Mouse (Mus musculus) liver (tissue): Measurements from ENCODE around the gene Ccser2.
"Not testable (repeated sequence)": the region's sequence is repeated elsewhere in the genome, so short reads cannot be mapped to it uniquely, and the experiment has no call there.

Experiments
- DNase-seq: peaks from one replicate; pipeline ENCODE4 v3.0.0-alpha.2; 2020; ENCODE audit warnings: mixed read lengths

Ccser2 gene

DNA sequence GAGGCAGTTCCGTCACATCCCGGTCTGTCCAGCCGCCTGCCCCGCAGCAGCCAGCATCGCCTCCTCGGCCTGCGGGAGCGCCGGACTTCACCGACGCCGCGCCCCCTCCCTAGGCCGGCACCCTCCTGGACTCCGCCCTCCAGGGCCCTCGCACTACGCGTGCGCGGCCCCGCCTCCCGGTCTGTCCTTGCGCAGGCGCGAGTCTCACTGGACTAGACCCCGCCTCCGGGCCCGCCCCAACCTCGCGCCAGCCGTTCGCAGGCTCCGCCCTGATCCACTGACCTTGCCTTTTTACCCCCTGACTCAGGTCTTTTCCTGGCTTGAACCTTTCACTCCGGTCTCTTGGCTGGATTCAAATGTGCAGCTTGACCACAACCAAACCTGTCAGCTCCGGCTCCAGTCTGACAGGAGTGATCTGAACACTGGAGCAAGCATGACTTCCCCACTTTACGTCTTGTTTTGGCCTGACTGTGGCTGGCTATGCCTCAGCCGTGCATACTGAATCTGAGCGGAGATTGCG lies at the start of gene Ccser2:
Gene Ccser2, minus strand, starts transcription at position 150 of the 520 bp plus-strand sequence.
- peak; percentile 98 for DNase-seq

DNA sequence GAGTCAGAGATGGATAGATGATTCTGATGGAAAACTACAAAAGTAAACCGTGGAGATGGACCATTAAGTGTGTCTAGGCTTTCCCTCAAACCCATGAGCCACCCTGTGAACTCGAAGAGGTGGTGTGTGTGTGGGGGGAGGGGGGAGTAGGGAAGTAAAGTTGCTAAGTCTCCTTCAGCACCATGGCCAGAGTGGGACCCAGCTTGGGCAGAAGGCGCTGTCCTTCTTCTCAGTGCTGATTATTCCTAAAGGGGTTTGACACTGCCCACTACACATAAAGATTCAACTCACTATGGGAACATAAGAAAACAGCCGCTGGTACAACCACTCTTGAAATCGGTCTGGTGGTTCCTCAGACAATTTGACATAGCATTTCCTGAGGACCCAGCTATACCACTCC lies 47.3 kb upstream of the Ccser2 start:
- peak; percentile 15 for DNase-seq

DNA sequence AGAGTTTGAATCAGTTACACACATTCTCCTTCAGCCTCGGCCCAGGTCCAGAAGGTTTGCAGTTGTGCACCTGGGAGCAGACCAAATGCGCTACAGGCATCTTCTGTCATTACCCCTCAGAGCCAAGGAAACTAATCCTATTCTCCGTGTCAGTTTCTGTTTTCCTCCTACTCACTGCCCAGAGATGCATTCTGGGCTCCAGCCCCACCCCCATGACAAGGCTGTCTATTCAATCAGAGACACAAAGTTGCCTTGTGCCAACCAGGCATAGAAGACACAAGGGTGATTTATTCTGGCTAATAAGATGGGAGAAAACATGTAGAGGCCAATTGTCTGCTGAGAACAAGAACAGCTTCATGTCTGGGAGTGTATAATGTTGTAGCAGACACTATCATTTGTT lies 45.1 kb upstream of the Ccser2 start:
- no peak for DNase-seq

DNA sequence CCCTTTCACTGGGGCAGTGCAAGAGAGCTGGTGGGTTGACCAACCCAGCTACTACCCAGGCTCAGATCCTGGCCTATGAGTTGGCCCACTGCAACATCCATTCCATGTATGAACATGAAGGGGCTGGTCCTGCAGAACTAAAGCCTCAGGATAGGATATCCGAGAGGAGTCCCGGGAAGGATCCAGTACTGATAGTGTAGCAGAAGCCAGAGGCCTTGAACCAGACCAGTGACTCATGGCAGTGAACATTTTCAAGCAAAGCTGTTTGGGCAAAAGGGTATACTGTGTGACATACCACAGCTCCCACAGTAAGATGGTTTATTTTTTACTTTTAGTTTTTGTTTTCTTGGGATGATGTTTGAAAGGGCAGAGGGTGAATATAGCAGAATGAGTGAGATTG lies 41.1 kb upstream of the Ccser2 start:
- no peak for DNase-seq

DNA sequence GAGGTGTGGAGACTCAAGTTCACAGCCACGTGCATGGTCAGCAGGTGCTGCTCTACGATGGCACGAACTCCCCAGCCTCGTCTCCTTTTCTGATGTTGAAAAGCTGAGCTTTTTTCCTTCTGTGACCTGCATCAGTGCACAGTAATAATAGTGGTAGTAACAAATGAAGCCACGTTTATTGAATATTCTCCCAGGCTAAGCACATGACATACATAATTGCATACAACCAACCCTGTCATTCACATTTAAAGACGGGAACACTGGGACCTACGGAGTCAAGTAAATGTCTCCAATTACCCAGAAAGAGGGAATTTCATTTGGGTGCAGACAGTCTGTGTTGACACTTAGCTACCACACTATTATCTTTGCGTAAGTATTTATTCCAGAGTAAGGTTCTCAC lies 37.9 kb upstream of the Ccser2 start:
- DNase-seq, result no peak

DNA sequence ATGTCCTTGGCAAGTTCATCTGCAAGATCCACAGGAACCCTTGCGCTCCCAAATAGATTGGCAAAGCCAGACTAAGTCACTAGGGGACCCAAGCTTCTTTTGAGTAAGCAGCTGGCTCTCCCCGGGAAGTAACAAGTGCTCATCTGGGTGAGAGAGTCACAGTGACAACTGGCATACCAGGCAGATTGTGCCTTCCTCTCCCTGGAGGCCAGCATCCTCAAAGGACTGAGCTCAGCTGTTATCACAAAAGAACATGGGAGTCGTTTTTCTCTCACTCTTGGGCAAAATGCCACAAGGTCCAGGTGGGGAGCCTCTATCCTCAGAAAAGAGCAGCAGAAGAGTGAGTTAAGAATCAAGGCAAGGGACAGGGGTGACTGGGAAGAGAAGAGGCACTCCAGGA lies 37.3 kb upstream of the Ccser2 start:
- DNase-seq, result no peak

DNA sequence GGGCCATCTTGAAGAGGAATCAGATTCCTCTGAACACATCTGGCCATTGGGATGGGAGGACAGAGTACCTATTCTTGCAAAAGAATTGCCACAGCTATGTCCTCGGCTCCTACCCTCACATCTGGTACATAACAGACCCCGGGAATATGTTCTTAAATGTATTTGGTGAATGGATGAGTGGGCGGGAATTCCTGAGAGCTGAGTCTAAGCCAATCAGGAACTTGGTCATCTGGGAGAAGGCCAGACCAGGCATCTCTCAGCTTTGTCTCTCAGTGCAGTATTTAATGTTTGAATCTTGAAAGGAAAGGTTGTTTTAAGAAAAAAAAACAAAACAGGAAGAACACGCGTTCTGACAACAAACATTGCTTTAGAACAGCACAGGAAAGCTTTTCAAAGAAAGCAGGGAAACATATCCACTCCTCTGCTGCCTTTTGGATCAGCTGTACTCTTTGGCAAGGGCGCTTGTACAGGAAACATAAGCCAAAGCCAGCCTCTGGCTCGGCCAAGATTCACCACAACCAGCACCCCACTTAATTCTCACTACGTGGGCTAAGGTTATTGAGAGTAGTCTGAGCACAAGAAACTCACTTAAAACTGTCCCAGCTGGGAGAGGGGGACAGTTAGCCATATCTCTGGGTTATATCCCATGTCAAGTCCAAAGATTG lies 35.0 kb upstream of the Ccser2 start:
- DNase-seq, result no peak

DNA sequence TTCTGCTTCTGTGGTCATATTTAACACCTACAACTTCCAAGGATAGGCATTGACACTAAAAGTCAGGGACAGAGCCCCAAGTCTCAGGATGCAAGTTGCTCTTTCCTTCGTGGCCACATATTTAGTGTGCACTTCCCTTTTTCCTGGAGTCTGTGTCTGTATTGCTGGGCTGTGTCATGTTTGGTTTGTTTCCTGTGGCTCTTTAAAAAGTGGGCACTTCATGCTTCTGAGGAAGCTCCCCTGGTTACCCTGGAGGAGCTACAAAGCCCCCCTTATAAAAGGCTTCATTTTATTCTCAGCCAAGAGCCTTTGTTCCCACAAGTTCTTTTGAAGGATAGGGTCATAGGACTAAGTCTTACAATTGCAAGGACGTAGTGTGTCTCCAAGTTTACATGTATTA lies 34.3 kb upstream of the Ccser2 start:
- no peak for DNase-seq

DNA sequence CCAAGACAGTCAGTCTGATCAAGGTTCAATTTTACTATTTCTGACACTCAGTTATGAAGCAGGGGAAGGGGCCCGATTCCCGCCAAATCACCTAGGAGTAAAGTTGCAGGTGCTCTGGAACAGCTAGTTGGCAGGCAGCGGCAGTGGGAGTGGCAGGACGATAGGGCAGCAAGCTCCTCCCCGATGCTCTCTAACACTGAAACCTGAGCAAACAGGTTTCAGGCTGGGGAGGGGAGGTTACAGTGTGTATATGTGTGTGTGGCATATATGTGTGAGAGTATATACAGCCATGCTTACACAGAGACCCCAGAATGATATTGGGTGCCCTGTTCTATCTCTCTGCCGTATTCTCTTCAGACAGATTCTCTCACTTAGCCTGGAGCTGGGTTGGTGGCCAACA lies 32.2 kb upstream of the Ccser2 start:
- not testable (repeated sequence) for DNase-seq

DNA sequence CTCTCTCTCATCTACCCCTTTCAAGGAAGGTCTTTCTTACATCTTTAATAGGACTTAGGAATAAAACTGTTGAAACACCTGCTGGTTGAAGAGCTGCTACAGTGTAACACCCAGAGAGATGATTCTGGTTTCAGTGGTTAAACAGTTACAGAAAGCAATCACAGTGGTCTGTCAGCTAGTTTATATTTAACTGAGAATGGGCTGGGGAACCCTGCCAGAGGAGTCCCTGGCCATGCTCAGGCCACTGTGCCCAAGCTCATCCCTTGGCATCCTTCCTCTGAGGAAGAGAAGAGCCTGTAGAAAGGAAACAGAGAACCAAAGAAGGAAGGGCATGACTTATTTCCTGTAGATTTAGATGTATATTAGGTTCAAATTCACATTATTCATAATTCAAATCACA lies 21.2 kb upstream of the Ccser2 start:
- DNase-seq, result no peak

DNA sequence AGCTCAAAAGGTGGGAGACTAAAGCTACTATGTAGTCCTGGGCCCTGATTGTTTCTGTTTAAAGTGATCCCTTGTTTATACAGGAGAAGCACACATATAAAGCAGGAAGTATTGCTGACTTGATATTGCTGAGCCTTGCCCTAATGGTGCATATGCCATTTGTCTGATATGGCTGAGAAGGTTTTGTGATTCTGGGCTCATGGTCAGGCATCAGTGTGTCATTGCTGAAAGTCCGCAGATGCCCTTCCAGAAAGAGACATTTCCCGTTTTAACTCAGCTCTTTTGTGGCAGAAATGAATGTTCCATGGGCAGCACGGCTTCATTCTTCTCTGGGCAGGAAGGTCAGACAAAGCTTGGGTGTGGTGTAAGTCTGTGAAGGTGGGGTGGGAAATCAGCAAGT lies 17.1 kb upstream of the Ccser2 start:
- no peak for DNase-seq

DNA sequence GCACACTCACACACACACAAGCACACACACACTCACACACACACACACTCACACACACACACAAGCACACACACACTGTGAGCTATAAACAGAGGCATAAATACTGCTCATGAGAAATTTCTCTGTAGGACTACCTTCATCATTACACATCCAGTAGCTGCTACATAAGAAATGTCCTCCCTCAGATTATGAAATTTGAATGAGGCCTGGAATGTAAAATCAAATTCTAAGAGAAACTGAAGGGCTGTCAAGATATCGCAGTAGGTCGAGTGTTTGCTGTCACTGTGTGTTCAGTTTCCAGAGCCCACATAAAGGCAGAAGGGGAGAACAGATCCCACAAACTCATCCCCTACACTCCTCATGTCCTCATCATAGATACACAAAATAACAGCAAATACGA lies 6.4 kb upstream of the Ccser2 start:
- DNase-seq, result no peak

DNA sequence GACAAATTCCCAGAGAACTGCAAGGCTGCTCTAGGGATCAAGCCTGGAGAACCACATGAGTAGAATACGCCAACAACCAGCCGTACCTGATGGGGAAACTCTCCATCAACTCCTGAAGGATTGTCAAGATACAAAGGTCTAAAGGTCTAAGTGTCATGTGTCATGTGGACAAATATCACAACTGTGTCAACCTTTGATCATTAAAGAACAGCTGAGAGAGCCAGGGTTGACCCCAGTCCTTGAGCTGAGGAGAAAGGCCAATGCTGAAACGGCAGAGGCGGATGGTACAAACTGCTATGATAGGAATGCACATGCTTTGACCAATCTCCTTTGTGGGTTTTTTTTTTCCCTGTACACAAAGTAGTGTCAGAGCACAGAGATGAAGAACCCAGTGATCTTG lies 2.6 kb upstream of the Ccser2 start:
- no peak for DNase-seq

DNA sequence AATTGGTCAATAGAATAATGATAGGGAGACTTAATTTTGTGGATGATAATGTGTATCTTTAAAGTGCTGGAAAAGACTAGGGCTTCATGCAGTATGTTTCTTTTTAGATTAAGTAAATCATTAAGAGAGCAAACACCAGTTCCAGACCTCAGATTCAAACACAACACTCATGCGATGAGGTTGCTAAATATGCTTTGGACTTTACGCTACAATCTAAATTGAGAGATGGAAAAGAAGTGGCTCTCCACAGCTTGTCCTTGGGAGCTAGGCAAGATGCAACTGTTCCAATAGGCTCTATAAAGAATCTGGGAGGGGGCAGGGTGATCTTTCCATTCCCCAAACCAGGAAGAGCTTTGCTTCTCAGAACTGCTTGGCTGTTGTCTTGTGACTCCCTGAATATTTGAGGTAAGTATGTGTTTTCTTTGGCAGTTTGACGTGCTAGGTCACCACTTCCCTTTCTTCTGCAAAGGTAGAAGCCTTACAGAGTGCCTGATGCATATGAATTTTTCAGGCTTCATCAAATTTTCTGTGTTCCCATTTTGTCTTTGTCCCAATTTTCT lies 1.4 kb upstream of the Ccser2 start:
- no peak for DNase-seq

DNA sequence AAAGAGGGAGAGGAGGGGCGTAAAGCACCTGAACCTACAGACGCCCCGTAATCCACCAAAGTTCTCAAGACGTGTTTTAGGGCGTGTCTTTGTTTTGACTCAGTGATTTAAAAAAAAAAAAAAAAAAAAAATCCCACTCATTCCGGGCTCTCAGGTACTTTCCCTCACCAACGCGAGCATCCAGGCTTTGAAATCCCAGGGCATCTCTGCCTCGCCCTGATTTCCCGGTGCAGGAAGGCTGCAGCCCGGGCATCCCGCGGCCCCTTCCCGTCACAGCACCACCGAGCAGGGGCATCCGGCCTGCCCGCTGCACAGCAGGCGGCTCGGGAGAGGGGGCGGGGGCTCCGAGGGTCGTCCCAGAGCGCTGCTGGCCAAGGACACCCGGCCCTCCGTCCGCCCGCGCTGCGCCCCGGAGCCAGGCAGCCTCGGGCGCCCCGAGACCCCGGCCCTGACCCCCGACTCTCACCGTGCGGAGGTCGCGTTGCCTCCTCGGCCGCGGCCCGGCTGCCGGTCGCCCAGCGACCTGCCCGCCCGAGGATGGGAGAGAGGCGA lies 425 bp downstream of the Ccser2 start:
- DNase-seq, result peak; percentile 35

DNA sequence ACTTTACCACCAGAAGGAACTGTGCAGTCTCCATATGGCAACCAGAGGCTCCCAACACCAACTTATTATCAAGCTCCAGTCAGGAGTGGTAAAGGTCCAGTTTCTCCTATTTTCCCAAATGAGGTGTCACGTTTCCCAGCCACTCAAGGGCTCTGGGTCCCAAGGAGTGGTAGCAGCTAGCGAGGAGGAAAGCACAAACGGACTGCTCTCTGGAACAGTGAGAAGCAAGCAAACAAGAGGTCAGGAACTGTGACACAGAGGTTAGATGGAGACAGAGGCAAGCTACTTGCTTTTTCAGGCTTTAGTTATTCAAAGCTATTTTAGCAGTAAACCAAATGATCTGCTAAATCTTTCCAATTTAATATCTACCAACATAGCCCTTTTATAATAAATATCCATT lies 3.2 kb downstream of the Ccser2 start:
- no peak for DNase-seq

DNA sequence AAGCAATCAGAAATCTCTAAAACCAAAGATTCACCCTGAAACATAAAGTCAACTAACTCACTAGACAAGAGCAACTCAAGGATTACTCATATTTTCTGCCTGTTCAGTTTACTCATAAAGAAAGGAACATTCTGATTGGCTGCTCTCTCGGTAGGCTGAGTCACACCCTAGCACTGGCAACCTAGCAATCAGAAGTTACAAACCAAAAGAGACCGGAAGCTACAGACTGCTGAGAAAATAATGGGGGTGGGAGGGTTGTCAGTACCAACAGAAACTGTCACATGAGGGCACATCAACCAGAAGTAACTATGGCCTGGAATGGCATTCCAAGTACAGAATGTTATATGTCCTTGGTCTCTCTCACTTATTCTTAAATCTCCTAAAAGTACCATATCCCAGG lies 6.1 kb downstream of the Ccser2 start:
- no peak for DNase-seq

DNA sequence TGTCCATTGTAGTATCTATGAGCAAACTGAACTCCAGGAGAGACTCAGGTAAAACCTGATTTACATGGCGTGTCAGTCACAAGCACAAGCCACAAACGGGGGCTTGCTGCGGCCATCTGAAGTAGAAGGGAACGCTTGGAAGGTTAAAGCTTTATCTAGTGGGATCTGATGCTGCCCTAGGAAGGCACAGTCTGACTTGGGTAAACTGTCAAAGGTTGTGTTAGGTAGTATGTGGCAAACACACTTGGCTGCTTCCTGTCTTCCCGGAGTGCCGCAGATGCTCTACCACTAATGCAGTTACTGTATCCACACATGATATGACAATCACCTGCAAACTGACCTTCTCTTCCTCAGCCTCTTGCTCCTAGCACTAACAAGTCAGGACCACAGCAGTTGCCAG lies 10.9 kb downstream of the Ccser2 start:
- DNase-seq, result no peak

DNA sequence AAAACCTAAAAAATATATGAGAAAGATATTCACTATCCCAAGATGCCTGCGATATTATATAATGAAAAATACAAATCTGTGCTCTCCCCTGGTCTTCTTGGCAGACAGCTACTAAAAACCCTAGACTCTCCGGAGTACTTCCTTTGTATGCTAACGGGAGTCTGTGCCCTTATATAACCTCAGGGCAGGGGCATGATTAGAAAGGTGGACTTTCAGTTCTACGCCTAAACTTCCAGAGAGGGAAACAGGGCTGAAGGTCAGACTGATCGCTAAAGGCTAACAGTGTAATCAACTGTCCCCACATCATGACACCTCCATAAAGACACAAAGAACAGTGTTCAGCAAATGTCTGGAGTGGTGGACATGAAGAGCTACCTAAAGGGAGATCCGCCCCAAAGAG lies 11.3 kb downstream of the Ccser2 start:
- no peak for DNase-seq

DNA sequence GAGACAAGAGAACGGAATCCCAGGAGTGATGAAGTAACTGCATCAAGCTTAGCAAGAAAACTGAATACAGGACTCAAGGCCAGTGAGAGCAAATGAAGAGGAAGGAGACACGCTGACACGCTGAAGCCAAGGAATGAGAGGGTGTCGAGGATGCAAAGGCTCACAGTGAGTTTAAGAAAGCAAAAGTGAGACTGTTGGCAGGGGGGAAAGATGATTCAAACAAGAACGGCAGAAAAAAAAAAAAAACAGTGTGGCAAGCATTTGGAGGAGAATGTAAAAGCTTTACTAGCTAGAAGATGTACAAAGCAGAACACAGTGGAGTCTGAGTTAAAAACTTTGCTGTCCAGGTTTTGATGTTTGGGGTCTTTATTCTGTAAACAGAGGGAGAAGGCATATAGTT lies 11.9 kb downstream of the Ccser2 start:
- DNase-seq, result no peak

DNA sequence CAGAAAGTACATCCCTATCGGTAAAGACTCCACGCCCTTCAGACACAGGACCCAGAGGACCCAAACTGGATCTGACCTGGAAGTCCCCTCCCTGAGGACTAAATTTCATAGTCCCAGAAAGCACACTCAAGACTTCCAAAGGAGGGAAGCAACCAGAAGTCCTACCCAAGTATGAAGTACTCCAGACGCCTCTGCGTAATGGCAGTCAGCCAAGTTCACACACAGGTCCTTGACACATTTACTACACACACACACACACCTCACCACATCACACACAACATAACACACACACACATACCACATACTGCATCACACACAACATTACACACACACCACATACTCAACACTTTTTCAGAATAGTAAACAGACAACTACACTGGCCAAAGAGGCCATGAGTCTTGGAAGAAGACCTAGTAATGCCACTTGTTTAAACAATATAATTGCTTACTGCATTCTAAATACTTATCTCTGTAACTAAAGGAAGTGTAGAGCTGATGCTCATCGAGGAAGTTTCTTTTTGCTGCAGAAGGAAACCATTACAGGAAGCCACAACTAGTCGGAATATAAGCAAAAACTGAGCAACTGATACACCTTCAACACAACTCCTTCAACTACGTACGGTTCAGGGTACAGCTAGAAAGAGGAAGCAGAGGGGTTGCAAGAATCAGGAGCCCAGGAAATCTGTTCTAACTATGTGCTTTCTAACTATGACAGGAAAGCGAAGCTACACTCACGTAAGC lies 15.7 kb downstream of the Ccser2 start:
- no peak for DNase-seq

DNA sequence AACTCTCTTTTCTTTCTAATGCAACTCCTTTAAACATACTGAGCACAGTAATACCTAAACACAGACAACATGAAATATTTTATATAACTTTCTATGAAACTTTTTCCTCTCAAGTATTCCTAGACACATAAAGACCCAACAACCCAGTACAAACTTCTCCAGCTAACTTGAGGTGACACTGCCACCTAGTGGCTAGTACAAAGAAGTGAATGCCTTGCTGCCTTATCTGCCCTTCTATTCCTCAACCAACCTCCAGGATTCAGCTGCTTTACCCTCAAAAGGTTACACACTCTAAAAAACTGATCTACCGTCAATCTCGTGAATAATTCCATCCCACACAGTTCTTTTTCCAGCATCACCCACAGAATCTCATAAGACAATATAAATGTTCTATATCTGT lies 16.4 kb downstream of the Ccser2 start:
- DNase-seq, result no peak

DNA sequence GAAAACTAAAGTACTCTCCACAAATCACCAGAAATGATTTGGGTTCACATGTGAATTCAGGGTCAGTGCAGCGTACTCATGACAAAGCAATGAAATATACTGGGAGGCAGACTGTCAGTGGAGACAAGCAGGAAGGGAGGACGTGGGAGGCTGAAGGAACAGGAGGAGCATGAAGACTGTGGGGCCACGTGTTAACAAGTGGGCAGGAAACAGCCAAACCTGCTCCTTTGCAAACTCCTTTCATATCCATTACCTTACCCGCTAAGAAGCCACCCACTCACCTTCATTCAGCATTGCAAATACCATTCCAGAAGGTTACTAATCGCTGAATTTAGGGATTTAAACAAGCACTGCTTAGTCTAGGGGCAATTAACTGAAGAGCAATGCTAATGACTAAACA lies 25.9 kb downstream of the Ccser2 start:
- no peak for DNase-seq

DNA sequence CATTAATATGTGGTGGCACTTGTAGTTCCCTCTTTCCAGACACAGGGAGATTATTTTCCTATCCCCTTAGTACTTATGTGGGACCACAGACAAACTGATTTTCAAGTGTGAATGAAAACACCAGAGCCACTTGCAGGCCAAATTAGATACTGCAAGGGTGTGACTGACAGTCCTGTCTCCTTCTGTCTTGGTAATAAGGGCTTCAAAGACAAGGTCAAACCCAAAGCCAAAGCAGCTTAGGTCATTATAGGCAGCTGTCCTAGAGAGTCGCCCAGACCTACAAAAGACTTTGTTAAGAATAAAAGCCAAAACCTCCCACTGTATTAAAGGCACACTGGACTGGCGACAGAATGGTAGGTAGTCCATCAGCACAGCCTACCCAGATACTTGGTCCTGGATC lies 30.6 kb downstream of the Ccser2 start:
- DNase-seq, result no peak
